Mouse (Mus musculus): ENCODE measurements around the gene Kif22.

- TF ChIP-seq CTCF (IDR thresholded peaks at IDR 0.05), result no peak
- TF ChIP-seq EP300 (IDR thresholded peaks at IDR 0.05; ENCODE audit: insufficient read depth, low read depth, low read length), result no peak
Observed at GRCm38 (mm10) chr7:126988816-126989215, 53.5 kb downstream of the Kif22 start.

Measured in heart, adult 2 months (tissue).